Mouse (Mus musculus): ENCODE measurements around the gene Il23r. TPM values are rescaled to one million over a fixed set of nuclear protein-coding genes. Genes with fewer than 3 reads are reported as not detected.

Il23r gene
- total RNA-seq (2023), result 1 to 10 TPM in 1 of 2 experiments, under 1 TPM in 1; 0.83 to 1.3 TPM

GRCm38 (mm10) chr6:67491755-67492154, at the start of gene Il23r:
TSS of gene Il23r (minus strand) at chr6:67491855.

GRCm38 (mm10) chr6:67535777-67536054, 44.1 kb upstream of the Il23r start, which contains the start of gene Tacstd2:
TSS of gene Tacstd2 (minus strand) at chr6:67535796.

DNA sequence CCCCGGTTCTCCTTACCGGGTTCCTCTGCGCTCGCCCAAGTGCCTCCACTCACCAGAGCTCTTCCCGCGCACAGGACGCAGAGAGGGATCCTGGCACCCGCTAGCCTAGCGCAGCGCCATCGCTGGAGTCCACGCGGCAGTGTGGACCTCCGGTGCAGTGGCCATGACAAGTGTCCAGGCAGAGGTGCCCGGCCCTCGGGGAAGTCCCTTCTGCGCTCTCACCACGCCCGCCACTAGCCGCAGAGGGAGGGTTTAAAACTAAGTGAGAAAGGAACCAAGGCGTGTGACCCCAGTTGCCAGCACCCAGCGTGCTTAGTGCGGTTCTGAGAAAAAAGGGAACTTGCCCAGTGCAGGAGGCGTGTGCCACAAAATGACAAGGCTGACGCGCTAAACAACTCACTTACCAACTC, 115.7 kb downstream of the Il23r start, which contains the start of gene Il12rb2:
Gene Il12rb2, minus strand, starts transcription at position 207 of the 410 bp plus-strand sequence.

Other genes starting within 250 kb of the Il23r start
- gene Il12rb2, start 115.7 kb downstream of the Il23r start, total RNA-seq (2023), result 1 to 10 TPM; 4.4 to 9.0 TPM
- not detected for gene Tacstd2, start 43.9 kb upstream of the Il23r start, total RNA-seq (2023)